Mouse (Mus musculus) MEL (cell line): Measurements from ENCODE around the gene Mkln1.

Experiments
- CTCF ChIP-seq, 3 experiments: IDR thresholded peaks in 2 of 3; conservative IDR thresholded peaks in 1 of 3; 2 replicates each; pipeline ENCODE4 v1.5.1; 2011 to 2012; ENCODE audit warnings: low read length in 3 of 3, low read depth in 2 of 3, mild to moderate bottlenecking in 2 of 3, improper control_type of control experiment in 1 of 3, inconsistent platforms in 1 of 3, mixed read lengths in 1 of 3, moderate library complexity in 1 of 3; ENCODE audit not compliant: control insufficient read depth in 1 of 3, insufficient read depth in 1 of 3, poor library complexity in 1 of 3, severe bottlenecking in 1 of 3
- MAFK ChIP-seq: IDR thresholded peaks from 2 replicates; pipeline ENCODE4 v1.6.1; 2011; ENCODE audit warnings: low read depth, mild to moderate bottlenecking, low read length, improper control_type of control experiment, borderline replicate concordance
- RCOR1 ChIP-seq: IDR thresholded peaks from 2 replicates; pipeline ENCODE4 v1.6.1; 2012; ENCODE audit warnings: low read depth, mild to moderate bottlenecking, inconsistent platforms, low read length, improper control_type of control experiment
- TAL1 ChIP-seq: IDR thresholded peaks from 2 replicates; pipeline ENCODE4 v1.6.1; 2012; ENCODE audit warnings: mild to moderate bottlenecking, inconsistent platforms, low read length, moderate library complexity, mixed read lengths

DNA sequence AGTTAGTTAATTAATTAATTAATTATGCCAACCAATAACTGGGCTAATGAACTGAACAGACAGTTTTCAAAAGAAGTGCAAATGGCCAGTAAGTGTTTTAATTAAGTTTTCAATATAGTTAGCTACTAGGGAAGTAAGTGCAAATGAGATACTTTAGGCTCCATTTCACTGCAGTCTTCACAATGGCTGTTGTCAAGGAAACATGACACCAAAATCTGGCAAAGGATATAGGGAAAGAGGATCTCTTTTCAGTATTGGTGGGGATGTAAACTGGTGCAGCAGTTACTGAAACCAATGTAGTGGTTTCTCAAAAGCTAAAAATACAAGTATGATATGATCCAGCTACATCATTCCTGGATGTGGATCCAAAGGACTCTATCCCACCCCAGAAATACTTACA is 102.2 kb downstream of the Mkln1 start:
- TF ChIP-seq MAFK: no peak
- TF ChIP-seq RCOR1: no peak
- no peak for TF ChIP-seq TAL1
- TF ChIP-seq CTCF (IDR thresholded peaks at IDR 0.05 in 2 of 3, conservative IDR thresholded peaks at IDR 0.05 in 1 of 3; ENCODE audit: control insufficient read depth in 1 of 3, insufficient read depth in 1 of 3, low read depth in 2 of 3, low read length in 3 of 3, poor library complexity in 1 of 3, severe bottlenecking in 1 of 3): no peak
